Mouse (Mus musculus): ENCODE measurements around the gene Gm10722.
"Not testable (repeated sequence)": the region's sequence is repeated elsewhere in the genome, so short reads cannot be mapped to it uniquely, and the experiment has no call there.

The Gm10722 gene

DNA sequence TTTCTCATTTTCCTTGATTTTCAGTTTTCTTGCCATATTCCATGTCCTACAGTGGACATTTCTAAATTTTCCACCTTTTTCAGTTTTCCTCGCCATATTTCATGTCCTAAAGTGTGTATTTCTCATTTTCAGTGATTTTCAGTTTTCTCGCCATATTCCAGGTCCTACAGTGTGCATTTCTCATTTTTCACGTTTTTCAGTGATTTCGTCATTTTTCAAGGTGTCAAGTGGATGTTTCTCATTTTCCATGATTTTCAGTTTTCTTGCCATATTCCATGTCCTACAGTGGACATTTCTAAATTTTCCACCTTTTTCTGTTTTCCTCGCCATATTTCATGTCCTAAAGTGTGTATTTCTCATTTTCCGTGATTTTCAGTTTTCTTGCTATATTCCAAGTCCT is 24.9 kb downstream of the Gm10722 start:
- not testable (repeated sequence) for DNase-seq (ENCODE audit: low spot score)

DNA sequence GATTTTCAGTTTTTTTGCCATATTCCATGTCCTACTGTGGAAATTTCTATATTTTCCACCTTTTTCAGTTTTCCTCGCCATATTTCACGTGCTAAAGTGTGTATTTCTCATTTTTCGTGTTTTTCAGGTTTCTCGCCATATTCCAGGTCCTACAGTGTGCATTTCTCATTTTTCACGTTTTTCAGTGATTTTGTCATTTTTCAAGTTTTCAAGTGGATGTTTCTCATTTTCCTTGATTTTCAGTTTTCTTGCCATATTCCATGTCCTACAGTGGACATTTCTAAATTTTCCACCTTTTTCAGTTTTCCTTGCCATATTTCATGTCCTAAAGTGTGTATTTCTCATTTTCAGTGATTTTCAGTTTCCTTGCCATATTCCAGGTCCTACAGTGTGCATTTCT is 25.4 kb downstream of the Gm10722 start:
- DNase-seq (ENCODE audit: low spot score), result not testable (repeated sequence)

DNA sequence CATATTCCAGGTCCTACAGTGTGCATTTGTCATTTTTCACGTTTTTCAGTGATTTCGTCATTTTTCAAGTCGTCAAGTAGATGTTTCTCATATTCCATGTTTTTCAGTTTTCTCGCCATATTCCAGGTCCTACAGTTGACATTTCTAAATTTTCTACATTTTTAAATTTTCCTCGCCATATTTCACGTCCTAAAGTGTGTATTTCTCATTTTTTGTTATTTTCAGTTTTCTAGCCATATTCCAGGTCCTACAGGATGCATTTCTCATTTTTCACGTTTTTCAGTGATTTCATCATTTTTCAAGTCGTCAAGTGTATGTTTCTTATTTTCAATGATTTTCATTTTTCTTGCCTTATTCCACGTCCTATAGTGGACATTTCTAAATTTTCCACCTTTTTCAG is 26.0 kb downstream of the Gm10722 start:
- DNase-seq (ENCODE audit: low spot score), result not testable (repeated sequence)

DNA sequence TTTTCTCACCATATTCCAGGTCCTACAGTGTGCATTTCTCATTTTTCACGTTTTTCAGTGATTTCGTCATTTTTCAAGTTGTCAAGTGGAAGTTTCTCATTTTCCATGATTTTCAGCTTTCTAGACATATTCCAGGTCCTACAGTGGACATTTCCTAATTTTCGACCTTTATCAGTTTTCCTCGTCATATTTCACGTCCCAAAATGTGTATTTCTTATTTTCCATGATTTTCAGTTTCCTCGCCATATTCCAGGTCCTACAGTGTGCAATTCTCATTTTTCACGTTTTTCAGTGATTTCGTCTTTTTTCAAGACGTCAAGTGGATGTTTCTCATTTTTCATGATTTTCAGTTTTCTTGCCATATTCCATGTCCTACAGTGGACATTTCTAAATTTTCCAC is 26.5 kb downstream of the Gm10722 start:
- DNase-seq (ENCODE audit: low spot score), result peak; percentile 57

DNA sequence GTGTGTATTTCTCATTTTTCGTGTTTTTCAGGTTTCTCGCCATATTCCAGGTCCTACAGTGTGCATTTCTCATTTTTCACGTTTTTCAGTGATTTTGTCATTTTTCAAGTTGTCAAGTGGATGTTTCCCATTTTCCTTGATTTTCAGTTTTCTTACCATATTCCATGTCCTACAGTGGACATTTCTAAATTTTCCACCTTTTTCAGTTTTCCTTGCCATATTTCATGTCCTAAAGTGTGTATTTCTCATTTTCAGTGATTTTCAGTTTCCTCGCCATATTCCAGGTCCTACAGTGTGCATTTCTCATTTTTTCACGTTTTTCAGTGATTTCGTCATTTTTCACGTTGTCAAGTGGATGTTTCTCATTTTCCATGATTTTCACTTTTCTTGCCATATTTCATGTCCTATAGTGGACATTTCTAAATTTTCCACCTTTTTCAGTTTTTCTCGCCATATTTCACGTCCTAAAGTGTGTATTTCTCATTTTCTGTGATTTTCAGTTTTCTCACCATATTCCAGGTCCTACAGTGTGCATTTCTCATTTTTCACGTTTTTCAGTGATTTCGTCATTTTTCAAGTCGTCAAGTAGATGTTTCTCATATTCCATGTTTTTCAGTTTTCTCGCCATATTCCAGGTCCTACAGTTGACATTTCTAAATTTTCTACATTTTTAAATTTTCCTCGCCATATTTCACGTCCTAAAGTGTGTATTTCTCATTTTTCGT is 28.7 kb downstream of the Gm10722 start:
- not testable (repeated sequence) for DNase-seq (ENCODE audit: low spot score)

DNA sequence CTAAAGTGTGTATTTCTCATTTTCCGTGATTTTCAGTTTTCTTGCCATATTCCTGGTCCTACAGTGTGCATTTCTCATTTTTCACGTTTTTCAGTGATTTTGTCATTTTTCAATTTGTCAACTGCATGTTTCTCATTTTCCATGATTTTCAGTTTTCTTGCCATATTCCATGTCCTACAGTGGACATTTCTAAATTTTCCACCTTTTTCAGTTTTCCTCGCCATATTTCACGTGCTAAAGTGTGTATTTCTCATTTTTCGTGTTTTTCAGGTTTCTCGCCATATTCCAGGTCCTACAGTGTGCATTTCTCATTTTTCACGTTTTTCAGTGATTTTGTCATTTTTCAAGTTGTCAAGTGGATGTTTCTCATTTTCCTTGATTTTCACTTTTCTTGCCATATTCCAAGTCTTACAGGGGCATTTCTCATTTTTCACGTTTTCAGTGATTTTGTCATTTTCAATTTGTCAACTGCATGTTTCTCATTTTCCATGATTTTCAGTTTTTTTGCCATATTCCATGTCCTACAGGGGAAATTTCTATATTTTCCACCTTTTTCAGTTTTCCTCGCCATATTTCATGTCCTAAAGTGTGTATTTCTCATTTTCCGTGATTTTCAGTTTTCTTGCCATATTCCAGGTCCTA is 30.1 kb downstream of the Gm10722 start:
- peak; percentile 82 for DNase-seq (ENCODE audit: low spot score)

DNA sequence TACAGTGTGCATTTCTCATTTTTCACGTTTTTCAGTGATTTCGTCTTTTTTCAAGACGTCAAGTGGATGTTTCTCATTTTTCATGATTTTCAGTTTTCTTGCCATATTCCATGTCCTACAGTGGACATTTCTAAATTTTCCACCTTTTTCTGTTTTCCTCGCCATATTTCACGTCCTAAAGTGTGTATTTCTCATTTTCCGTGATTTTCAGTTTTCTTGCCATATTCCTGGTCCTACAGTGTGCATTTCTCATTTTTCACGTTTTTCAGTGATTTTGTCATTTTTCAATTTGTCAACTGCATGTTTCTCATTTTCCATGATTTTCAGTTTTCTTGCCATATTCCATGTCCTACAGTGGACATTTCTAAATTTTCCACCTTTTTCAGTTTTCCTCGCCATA is 33.6 kb downstream of the Gm10722 start, which contains the start of gene Gm17535:
Gm17535 (plus strand) TSS at position 301 of the 400 bp plus-strand sequence.
- DNase-seq (ENCODE audit: low spot score), result not testable (repeated sequence)

DNA sequence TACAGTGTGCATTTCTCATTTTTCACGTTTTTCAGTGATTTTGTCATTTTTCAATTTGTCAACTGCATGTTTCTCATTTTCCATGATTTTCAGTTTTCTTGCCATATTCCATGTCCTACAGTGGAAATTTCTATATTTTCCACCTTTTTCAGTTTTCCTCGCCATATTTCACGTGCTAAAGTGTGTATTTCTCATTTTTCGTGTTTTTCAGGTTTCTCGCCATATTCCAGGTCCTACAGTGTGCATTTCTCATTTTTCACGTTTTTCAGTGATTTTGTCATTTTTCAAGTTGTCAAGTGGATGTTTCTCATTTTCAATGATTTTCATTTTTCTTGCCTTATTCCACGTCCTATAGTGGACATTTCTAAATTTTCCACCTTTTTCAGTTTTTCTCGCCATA is 35.9 kb downstream of the Gm10722 start, which contains the start of gene Gm10715:
Gm10715 (plus strand) TSS at position 301 of the 400 bp plus-strand sequence.
- DNase-seq (ENCODE audit: low spot score), result not testable (repeated sequence)

DNA sequence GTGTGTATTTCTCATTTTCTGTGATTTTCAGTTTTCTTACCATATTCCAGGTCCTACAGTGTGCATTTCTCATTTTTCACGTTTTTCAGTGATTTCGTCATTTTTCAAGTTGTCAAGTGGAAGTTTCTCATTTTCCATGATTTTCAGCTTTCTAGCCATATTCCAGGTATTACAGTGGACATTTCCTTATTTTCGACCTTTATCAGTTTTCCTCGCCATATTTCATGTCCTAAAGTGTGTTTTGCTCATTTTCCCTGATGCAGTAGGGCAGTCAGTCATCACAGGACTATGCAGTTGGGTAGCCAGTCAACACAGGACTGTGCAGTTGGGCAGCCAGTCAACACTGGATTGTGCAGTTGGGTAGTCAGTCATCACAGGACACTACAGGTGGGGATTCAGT is 37.4 kb downstream of the Gm10722 start:
- peak; percentile 1 for DNase-seq (ENCODE audit: low spot score)

Measured in retina, embryonic 14.5 days (tissue).